Mouse (Mus musculus) myocyte (in vitro differentiated cells): ENCODE results near the gene Cacng8.

ENCODE experiments used
- CEBPB ChIP-seq: IDR thresholded peaks from 2 replicates; pipeline ENCODE4 v1.6.1; 2011; ENCODE audit warnings: mild to moderate bottlenecking, moderate library complexity; ENCODE audit not compliant: poor library complexity, insufficient read depth, severe bottlenecking
- E2F4 ChIP-seq: IDR thresholded peaks from one replicate; pipeline ENCODE4 v1.6.1; 2011; ENCODE audit warnings: mild to moderate bottlenecking, control low read depth, moderate library complexity; ENCODE audit not compliant: insufficient read depth
- MAX ChIP-seq: IDR thresholded peaks from one replicate; pipeline ENCODE4 v1.6.1; 2011; ENCODE audit warnings: low read depth, mild to moderate bottlenecking, control low read depth
- MYOD1 ChIP-seq, 3 experiments: IDR thresholded peaks; one replicate each; pipeline ENCODE4 v1.6.1; 2011; ENCODE audit warnings: control low read depth in 2 of 3, low read depth in 2 of 3, mild to moderate bottlenecking in 2 of 3, moderate library complexity in 1 of 3; ENCODE audit not compliant: insufficient read length in 2 of 3, control insufficient read depth in 1 of 3
- MYOG ChIP-seq, 3 experiments: IDR thresholded peaks; one replicate each; pipeline ENCODE4 v1.6.1; 2011; ENCODE audit warnings: control low read depth in 2 of 3, low read depth in 2 of 3, mild to moderate bottlenecking in 2 of 3; ENCODE audit not compliant: insufficient read length in 2 of 3, control insufficient read depth in 1 of 3, insufficient read depth in 1 of 3
- POLR2A ChIP-seq: IDR thresholded peaks from one replicate; pipeline ENCODE4 v1.6.1; 2011; ENCODE audit warnings: low read depth, mild to moderate bottlenecking, control low read depth, moderate library complexity; ENCODE audit not compliant: insufficient read length
- POLR2AphosphoS2 ChIP-seq: IDR thresholded peaks from one replicate; pipeline ENCODE4 v1.6.1; 2011; ENCODE audit warnings: low read depth, control low read depth; ENCODE audit not compliant: insufficient read length
- SRF ChIP-seq: IDR thresholded peaks from one replicate; pipeline ENCODE4 v1.6.1; 2011; ENCODE audit warnings: low read depth; ENCODE audit not compliant: control insufficient read depth, insufficient read length
- USF1 ChIP-seq: IDR thresholded peaks from one replicate; pipeline ENCODE4 v1.6.1; 2011; ENCODE audit warnings: low read depth, mild to moderate bottlenecking, control low read depth, moderate library complexity

DNA sequence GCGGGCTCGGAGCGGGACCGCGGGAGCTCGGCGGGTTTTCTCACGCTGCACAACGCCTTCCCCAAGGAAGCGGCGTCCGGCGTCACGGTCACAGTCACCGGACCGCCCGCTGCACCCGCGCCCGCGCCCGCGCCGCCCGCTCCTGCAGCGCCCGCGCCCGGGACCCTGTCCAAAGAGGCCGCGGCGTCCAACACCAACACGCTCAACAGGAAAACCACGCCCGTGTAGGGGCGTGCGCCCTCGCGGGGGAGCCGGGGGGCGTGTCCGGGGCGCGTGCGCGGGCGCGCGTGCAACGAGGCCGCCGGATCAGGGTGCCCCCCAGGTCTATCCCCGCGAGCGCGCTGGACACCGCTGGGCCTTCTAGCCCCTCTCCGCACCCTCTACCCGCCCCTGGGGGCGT, 24.9 kb downstream of the Cacng8 start:
- no peak for TF ChIP-seq POLR2A
- TF ChIP-seq POLR2AphosphoS2: no peak
- no peak for TF ChIP-seq MAX
- TF ChIP-seq E2F4: no peak
- TF ChIP-seq CEBPB: no peak
- TF ChIP-seq USF1: no peak
- no peak for TF ChIP-seq SRF
- TF ChIP-seq MYOD1 (IDR thresholded peaks at IDR 0.05; ENCODE audit: control insufficient read depth in 1 of 3, insufficient read length in 2 of 3, low read depth in 2 of 3): no peak
- TF ChIP-seq MYOG (IDR thresholded peaks at IDR 0.05; ENCODE audit: control insufficient read depth in 1 of 3, insufficient read depth in 1 of 3, insufficient read length in 2 of 3, low read depth in 2 of 3): no peak
